Mouse (Mus musculus) forebrain, postnatal 0 days (tissue): Measurements from ENCODE around the gene Orm3. TPM values are rescaled to one million over a fixed set of nuclear protein-coding genes. Genes with fewer than 3 reads are reported as not detected.

Experiments used
- ATAC-seq: fragments of 200-750 bp; cut with Nextera tagmentation; 2 replicates; pipeline ENCODE4 v1.8.0; 2017; ENCODE audit warnings: mild to moderate bottlenecking, moderate library complexity
- DNase-seq: peaks from one replicate; pipeline ENCODE4 v3.0.0-alpha.2; 2015
- H3K27ac ChIP-seq: fragments of 300-500 bp; sonication (generic); 2 replicates; pipeline ENCODE4 v1.5.1; 2014; ENCODE audit warnings: low read depth, mild to moderate bottlenecking, antibody characterized with exemption, low read length, moderate library complexity, mixed read lengths
- H3K27me3 ChIP-seq: fragments of 300-500 bp; sonication (generic); 2 replicates; pipeline ENCODE4 v1.6.1; 2014; ENCODE audit warnings: mild to moderate bottlenecking, low read length, mixed read lengths; ENCODE audit not compliant: insufficient read depth
- H3K36me3 ChIP-seq: fragments of 300-500 bp; sonication (generic); 2 replicates; pipeline ENCODE4 v1.6.1; 2014; ENCODE audit warnings: mild to moderate bottlenecking, moderate library complexity; ENCODE audit not compliant: insufficient read depth
- H3K4me1 ChIP-seq: fragments of 300-500 bp; sonication (generic); 2 replicates; pipeline ENCODE4 v1.6.1; 2014; ENCODE audit warnings: antibody characterized with exemption; ENCODE audit not compliant: insufficient read depth
- H3K4me2 ChIP-seq: fragments of 300-500 bp; sonication (generic); 2 replicates; pipeline ENCODE4 v1.6.1; 2014; ENCODE audit warnings: low read depth, mild to moderate bottlenecking, moderate library complexity
- H3K4me3 ChIP-seq: fragments of 300-500 bp; sonication (generic); 2 replicates; pipeline ENCODE4 v1.5.1; 2014; ENCODE audit warnings: low read depth, low read length, mixed read lengths
- H3K9ac ChIP-seq: fragments of 300-500 bp; sonication (generic); 2 replicates; pipeline ENCODE4 v1.6.1; 2014; ENCODE audit warnings: mild to moderate bottlenecking
- H3K9me3 ChIP-seq: fragments of 300-500 bp; sonication (generic); 2 replicates; pipeline ENCODE4 v1.6.1; 2016; ENCODE audit warnings: low read length
- CTCF ChIP-seq: sonication (generic); IDR thresholded peaks from 2 replicates; pipeline ENCODE4 v1.5.1; 2016; ENCODE audit warnings: antibody characterized with exemption, control low read depth, low read depth
- WGBS: fragments of 180-500 bp; shearing (Covaris S2); extraction: QIAGEN DNeasy Blood & Tissue Kit; methylation state at CpG from one replicate; pipeline ENCODE4 v1.1.7; 2014; 5-methylcytosine and 5-hydroxymethylcytosine counted together
- polyA plus RNA-seq: library from polyadenylated mRNA; unstranded; fragments of >200 nt; fragmentation: Nextera tagmentation; extraction: Ambion mirVana; gene quantifications from 2 replicates; pipeline ENCODE4 v1.2.1, GENCODE M21; 2015
- total RNA-seq: library from RNA; depleted of rRNA; stranded (reverse); fragments of >200 nt; gene quantifications from 2 replicates; pipeline ENCODE4 v1.2.3, GENCODE M21; 2014

Orm3 gene
- total and polyA plus RNA-seq, 2 experiments from 2014 or later, result not detected

- no peak for TF ChIP-seq CTCF
- no peaks in the 10 kb centered on the region for H3K9me3 ChIP-seq
- 90% methylated on average over 8 of the region's 8 CpGs for WGBS
- no peaks in the 10 kb centered on the region for H3K4me1 ChIP-seq
- H3K27me3 ChIP-seq, result no peaks in the 10 kb centered on the region
- DNase-seq, result no peak
- no peak within 1 kb of the TSS for H3K4me2 ChIP-seq
- no peak within 1 kb of the TSS for H3K9ac ChIP-seq
- no peak within 1 kb of the TSS for H3K27ac ChIP-seq
- no peaks in the 10 kb centered on the region for H3K36me3 ChIP-seq
- no peak for ATAC-seq
- no peak within 1 kb of the TSS for H3K4me3 ChIP-seq
Measured at GRCm38 (mm10) chr4:63344295-63344694, 11.7 kb upstream of the Orm3 start, which contains the start of gene Orm1. Gene Orm1 (plus strand): TSS chr4:63344560.

- no peaks in the 10 kb centered on the region for H3K4me1 ChIP-seq
- DNase-seq (no peak), ATAC-seq (no peak)
- no peak overlapping the region for H3K4me3 ChIP-seq
- H3K27me3 ChIP-seq, result no peaks in the 10 kb centered on the region
- no peak overlapping the region for H3K27ac ChIP-seq
- no peak for TF ChIP-seq CTCF
- H3K9me3 ChIP-seq, result no peaks in the 10 kb centered on the region
- no peak overlapping the region for H3K9ac ChIP-seq
- no peaks in the 10 kb centered on the region for H3K36me3 ChIP-seq
- H3K4me2 ChIP-seq, result no peak overlapping the region
Measured at GRCm38 (mm10) chr4:63345261-63345660, 10.7 kb upstream of the Orm3 start.

- no peak for DNase-seq
- TF ChIP-seq CTCF, result no peak
- H3K27me3 ChIP-seq, result no peaks in the 10 kb centered on the region
- H3K27ac ChIP-seq, result no peak overlapping the region
- H3K4me3 ChIP-seq, result no peak overlapping the region
- 90% methylated on average over 4 of the region's 4 CpGs for WGBS
- H3K4me1 ChIP-seq, result no peaks in the 10 kb centered on the region
- no peak overlapping the region for H3K4me2 ChIP-seq
- H3K9me3 ChIP-seq, result no peaks in the 10 kb centered on the region
- H3K9ac ChIP-seq, result no peak overlapping the region
- H3K36me3 ChIP-seq, result no peaks in the 10 kb centered on the region
- ATAC-seq, result no peak
Measured at GRCm38 (mm10) chr4:63346659-63347058, 9.3 kb upstream of the Orm3 start.

GRCm38 (mm10) chr4:63348524-63348923 lies 7.4 kb upstream of the Orm3 start:
- Histone ChIP-seq H3K4me2 (no peak overlapping the region), H3K9ac (no peak overlapping the region), H3K27ac (no peak overlapping the region), H3K27me3 (no peaks in the 10 kb centered on the region), H3K36me3 (no peaks in the 10 kb centered on the region), H3K4me3 (no peak overlapping the region), H3K4me1 (no peaks in the 10 kb centered on the region), H3K9me3 (no peaks in the 10 kb centered on the region)
- TF ChIP-seq CTCF, result no peak
- 71% methylated on average over 6 of the region's 6 CpGs for whole genome bisulfite sequencing
- DNase-seq (no peak), ATAC-seq (no peak)

- no peaks in the 10 kb centered on the region for H3K36me3 ChIP-seq
- H3K27me3 ChIP-seq, result no peaks in the 10 kb centered on the region
- no peak overlapping the region for H3K27ac ChIP-seq
- H3K9me3 ChIP-seq, result no peaks in the 10 kb centered on the region
- DNase-seq (no peak), ATAC-seq (no peak)
- TF ChIP-seq CTCF, result no peak
- 71% methylated on average over 2 of the region's 2 CpGs for WGBS
- H3K4me3 ChIP-seq, result no peak overlapping the region
- no peaks in the 10 kb centered on the region for H3K4me1 ChIP-seq
- H3K4me2 ChIP-seq, result no peak overlapping the region
- H3K9ac ChIP-seq, result no peak overlapping the region
Measured at GRCm38 (mm10) chr4:63356981-63357570, 1.1 kb downstream of the Orm3 start.

- WGBS, result 80% methylated on average over 6 of the region's 6 CpGs
- H3K36me3 ChIP-seq, result no peaks in the 10 kb centered on the region
- H3K4me1 ChIP-seq, result no peaks in the 10 kb centered on the region
- H3K9me3 ChIP-seq, result no peaks in the 10 kb centered on the region
- H3K27ac ChIP-seq, result no peak overlapping the region
- DNase-seq, result no peak
- H3K4me2 ChIP-seq, result no peak overlapping the region
- no peak for TF ChIP-seq CTCF
- no peak overlapping the region for H3K9ac ChIP-seq
- no peaks in the 10 kb centered on the region for H3K27me3 ChIP-seq
- no peak overlapping the region for H3K4me3 ChIP-seq
- ATAC-seq, result no peak
Measured at GRCm38 (mm10) chr4:63359861-63360260, 3.9 kb downstream of the Orm3 start.

GRCm38 (mm10) chr4:63362150-63362549 lies 6.2 kb downstream of the Orm3 start, which contains the start of gene Orm2:
Gene Orm2 (plus strand): TSS chr4:63362449.
- Histone ChIP-seq H3K4me1 (no peaks in the 10 kb centered on the region), H3K27me3 (no peaks in the 10 kb centered on the region), H3K27ac (no peak within 1 kb of the TSS), H3K36me3 (no peaks in the 10 kb centered on the region), H3K4me2 (no peak within 1 kb of the TSS), H3K9ac (no peak within 1 kb of the TSS), H3K9me3 (no peaks in the 10 kb centered on the region), H3K4me3 (no peak within 1 kb of the TSS)
- WGBS, result 84% methylated on average over 5 of the region's 5 CpGs
- no peak for TF ChIP-seq CTCF
- no peak for DNase-seq
- ATAC-seq, result no peak
